Mouse (Mus musculus): Measurements from ENCODE around the gene Tns4.

Tns4 gene

DNA sequence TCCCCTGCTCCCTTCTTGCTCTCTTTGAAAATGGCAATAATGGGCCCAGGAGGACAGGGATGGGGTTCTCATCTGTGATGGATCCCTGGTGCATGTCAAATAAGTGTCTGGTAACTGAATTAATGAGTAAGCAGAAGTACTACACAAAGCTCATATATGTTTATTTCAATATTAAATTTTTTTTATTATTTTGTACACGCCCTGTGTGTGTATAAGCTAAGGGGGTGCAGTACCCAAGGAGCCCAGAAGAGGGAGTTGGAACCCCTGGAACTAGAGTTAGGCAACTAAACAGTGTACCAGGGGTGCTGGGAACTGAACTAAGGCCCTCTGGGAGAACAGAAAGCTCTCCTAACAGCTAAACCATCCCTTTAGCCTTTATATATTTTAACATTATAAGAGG is 29.3 kb upstream of the Tns4 start:
- in situ Hi-C loops (cut with MboI), result loop anchor here (10.0 kb wide), 1 partner anchor 194 kb away; the partner anchor contains the start of gene Rara

- in situ Hi-C loops (cut with MboI), result loop anchor here (10.0 kb wide), 1 partner anchor 193 kb away; the partner anchor contains the start of gene Rara
These were observed 28.8 kb upstream of the Tns4 start for GRCm38 (mm10) chr11:99117907-99118306.

DNA sequence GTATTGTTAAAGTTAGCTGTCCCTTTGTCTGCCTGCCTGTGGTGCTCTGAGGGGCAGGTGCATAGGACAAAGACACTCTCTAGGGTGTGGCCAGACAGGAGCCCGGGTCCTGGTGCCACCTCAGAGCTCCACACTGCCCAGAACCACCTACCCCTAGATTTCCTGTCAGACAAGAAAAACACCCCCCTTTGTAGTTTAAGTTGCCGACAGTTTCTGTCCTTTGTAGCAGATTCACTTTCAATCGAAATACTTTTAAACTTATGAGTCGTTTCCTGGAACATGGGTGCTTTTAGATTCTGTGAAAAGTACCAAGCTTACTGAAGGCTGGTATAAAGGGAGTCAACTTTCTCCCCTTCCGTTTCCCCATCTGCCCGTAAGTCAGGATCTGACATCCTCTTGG is 26.8 kb upstream of the Tns4 start:
- in situ Hi-C loops (cut with MboI), result loop anchor here (10.0 kb wide), 1 partner anchor 191 kb away; the partner anchor contains the start of gene Rara

GRCm38 (mm10) chr11:99113111-99113510 is 24.0 kb upstream of the Tns4 start:
- in situ Hi-C loops (cut with MboI), result loop anchor here (10.0 kb wide), 1 partner anchor 188 kb away; the partner anchor contains the start of gene Rara

DNA sequence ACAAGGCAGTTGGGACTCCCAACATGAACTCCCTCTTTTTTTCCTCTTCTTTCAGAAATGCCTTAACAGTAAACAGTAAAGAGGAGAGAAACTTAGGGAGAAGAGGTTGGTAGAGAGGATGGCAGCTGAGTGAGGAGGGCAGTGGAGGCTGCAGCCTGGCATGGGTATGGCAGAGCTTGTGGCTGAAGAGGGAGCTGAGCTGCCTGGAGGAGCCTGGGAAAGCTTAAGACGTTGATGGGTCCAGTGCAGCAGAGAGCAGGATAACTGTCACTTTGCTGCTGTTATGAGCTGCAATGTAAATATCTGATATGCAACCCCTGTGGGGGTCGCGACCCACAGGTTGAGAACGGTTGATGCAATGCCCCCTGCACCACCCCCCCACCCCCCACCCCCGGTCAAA is 23.6 kb upstream of the Tns4 start:
- in situ Hi-C loops (cut with MboI), result loop anchor here (10.0 kb wide), 1 partner anchor 188 kb away; the partner anchor contains the start of gene Rara

GRCm38 (mm10) chr11:99111631-99112030 is 22.5 kb upstream of the Tns4 start:
- in situ Hi-C loops (cut with MboI), result loop anchor here (10.0 kb wide), 1 partner anchor 187 kb away; the partner anchor contains the start of gene Rara

DNA sequence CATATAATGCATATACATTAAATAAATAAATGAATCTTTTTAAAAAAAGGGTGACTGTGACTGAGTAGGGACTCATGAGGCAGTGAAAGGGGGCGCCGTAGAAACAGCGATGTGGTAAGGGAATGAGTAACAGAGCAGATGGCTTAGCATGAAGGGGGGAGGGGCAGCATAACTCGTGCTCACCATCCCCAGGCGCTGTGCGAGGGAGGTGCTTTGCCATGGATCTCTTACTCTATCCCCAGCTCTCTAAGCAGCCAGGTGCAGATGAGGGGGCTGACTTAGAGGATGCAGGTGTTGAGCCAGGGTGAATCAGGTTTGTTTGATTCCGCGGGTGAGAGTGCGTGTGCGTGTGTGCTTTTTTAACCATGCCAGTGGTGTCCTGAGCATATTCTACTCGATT is 22.0 kb upstream of the Tns4 start:
- in situ Hi-C loops (cut with MboI), result loop anchor here (10.0 kb wide), 1 partner anchor 186 kb away; the partner anchor contains the start of gene Rara

- in situ Hi-C loops (cut with MboI), result loop anchor here (10.0 kb wide), 1 partner anchor 186 kb away; the partner anchor contains the start of gene Rara
These were observed 21.4 kb upstream of the Tns4 start for GRCm38 (mm10) chr11:99110370-99111110.

DNA sequence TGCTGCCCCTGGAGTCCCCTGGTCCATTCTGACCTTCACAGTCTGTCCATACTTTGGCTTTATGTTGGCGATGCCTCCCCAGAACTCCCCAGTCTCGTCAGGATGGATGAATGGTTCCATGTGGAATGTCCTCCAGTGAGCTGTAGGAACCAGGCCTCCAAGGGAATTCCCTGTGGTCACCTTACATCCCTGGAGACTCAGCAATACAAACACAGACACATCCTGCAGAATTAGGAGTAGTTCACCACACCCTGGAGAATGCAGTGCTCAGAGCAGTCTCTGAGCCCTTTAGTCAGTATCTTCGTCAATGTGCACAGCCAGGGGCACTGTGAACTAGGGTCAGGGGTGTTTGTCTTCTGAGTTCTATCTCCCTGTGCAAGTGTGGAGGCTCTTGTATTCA is 19.2 kb upstream of the Tns4 start:
- in situ Hi-C loops (cut with MboI), result no loop called here

DNA sequence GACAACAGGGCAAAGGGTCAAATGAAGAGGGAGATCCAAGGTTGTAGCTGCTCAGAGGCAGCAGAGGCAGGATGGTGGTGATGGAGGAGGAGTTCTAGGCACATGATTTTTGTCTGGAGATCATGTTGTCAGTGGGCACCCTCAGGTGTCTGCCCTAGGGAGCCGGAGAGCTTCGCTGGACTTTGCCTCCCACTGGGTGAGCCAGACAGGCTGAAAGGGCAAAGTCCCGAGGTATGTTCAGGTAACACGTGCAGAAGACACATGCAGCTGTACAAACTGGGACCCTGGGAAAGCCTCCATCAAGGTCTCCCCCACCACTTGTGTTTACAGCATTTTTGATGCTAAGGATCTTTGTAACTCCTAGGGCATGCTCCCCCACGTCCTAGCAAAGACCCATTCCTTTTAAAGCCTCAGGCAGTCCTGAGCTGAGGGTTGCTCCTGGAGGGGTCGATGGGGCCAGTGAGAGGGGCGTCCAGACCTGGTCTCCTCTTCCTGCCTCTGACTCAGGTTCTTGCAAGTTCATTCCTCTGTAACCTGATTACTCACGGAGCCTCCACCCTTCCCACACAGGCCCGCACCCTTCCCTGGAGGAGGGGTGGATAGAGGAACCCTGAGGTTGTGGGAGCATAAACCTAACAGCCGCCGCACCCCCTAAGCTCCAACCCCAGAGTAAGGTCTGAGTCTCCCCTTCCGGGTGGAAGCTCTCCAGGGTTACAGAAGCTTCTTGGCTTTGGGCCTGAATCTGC is 17.0 kb upstream of the Tns4 start:
- in situ Hi-C loops (cut with MboI), result no loop called here

DNA sequence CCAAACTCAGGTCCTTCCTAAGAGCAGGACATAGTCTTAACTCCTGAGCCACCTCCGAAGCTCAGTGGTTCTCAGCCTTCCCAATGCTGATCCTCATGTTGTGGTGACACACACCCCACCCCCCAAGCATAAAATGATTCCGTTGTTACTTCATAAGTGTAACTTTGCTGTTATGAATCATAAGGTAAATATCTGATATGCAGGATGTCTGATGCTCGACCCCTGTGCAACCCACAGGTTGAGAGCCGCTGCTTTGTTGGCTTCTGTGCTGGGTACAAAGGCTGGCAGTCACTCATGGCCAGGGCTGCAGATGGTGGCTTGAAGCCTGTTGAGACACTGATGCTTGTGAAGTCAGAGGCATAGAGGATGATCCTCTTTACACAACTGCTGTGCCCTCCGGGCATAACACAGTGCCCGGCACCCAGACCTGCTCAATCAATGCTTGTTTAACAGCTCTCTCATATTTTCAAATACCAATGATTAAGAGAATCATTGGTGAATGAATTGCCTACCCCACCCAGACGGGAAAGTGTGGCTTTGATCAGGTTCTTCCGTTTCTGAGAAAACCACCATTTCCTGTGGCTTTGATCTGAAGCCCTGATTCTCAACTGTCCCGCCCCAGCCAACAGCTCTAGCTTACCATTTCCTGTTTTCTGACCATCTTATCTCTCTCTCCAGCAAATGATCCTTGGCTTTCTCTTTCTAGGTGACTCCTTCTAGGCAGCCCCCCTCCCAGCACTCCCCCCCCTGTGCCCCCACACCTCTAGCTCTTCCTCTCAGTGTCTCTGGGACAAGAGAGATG is 15.7 kb upstream of the Tns4 start:
- in situ Hi-C loops (cut with MboI), result no loop called here

DNA sequence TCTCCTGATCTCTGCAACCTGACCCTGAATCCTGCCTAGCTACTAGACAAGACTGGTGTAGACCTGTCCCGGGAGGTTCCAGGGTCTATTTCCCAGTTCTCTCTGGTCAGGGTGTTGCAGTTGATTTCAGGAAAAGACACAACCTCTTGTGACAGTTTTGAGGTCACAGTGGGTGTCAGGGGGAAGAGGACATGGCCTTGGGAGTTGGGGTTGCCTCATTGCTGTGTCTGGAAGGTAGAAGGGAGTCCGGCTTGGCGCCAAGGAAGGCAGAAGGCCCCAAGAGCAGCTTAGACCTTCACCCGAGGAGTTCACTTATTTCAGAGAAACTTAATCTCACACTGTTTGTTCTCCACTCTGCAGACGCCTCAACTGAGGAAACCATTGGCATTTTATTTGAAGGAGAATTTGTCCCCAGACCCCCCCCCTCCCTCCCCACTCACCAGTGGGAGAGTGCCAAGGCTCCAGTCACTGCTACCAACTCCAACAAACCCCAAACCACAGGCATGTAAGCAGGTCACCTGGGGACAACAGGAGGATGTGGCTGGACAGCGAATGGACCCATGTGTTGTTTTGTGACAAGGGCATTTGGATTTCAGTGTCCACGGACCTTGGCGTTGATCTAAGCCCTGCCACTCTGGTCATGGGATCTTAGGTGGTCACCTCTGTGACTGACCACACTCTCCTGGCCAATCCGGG is 13.6 kb upstream of the Tns4 start:
- in situ Hi-C loops (cut with MboI), result no loop called here

GRCm38 (mm10) chr11:99101693-99102092 is 12.6 kb upstream of the Tns4 start:
- in situ Hi-C loops (cut with MboI), result no loop called here

- in situ Hi-C loops (cut with MboI), result no loop called here
These were observed 11.1 kb upstream of the Tns4 start for GRCm38 (mm10) chr11:99100215-99100614.

- in situ Hi-C loops (cut with MboI), result no loop called here
These were observed 10.4 kb upstream of the Tns4 start for GRCm38 (mm10) chr11:99099516-99099915.

DNA sequence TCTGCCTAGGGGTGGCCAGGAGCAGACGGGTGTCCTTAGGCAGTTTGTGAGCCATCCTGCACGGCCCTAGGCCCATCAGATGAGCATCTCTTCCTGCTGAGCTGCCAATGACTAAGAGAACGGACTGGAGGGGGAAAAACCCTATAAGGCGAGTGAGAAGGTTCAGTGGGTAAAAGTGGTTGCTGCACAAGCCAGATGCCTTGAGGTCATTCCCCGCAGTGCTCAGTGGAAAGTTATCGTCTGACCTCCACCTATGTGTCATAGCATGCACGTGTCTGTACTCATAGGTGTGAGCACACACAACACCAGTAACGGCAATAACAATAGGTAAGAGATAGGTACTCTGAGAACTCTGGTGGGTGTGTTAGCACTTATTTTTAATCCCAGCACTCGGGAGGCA is 9.8 kb upstream of the Tns4 start:
- in situ Hi-C loops (cut with MboI), result no loop called here

DNA sequence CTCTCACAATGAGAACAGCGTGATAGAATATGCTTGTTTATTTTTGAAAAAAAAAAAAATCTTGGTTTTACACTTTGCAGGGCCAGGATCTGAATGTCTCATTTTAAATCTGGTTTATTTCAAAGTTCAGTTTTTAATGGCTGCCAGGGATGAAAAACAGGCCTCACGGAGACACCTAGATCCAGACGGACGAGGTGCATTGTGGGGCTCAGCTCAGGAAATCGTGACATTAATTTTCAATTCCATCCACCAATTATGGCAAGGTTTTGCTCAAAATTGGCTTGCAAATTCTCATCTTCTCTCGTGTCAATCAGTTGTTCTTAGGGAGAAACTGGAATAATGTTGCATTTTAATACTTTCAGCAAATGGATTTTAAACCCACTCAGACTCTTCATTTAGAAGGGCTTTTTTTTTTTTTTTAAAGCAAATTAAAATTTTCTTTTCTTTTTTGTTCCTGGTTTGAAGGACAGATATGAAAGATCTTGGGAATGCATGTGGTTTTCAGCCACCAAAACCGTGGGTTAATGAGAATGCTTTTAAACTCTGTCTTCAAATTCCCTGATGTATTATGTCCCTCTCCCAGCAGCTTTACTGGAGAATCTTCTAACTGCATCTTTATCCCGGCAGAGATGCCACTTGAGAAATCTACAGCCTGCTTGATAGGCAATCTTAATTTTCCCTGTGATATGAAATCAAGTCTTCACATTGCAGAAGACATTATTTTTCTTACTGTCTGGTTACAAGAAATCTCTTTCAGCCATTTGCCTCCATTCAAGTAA is 8.1 kb upstream of the Tns4 start:
- in situ Hi-C loops (cut with MboI), result no loop called here

- in situ Hi-C loops (cut with MboI), result no loop called here
These were observed 7.3 kb upstream of the Tns4 start for GRCm38 (mm10) chr11:99096417-99096816.

- in situ Hi-C loops (cut with MboI), result no loop called here
These were observed 6.7 kb upstream of the Tns4 start for GRCm38 (mm10) chr11:99095759-99096158.

GRCm38 (mm10) chr11:99094911-99095676 is 6.0 kb upstream of the Tns4 start:
- in situ Hi-C loops (cut with MboI), result no loop called here

Measured in mature B cell (primary cell).